In genomic region chr5:136464849-136465248, GRCm38 (mm10) we compare ENCODE assay signal across 14 mouse cellular contexts.
DNase-seq lines count a peak whose midpoint lies in the region; ATAC-seq and TF ChIP-seq lines count a peak whose summit lies in the region.
"Had no signal": no experiment of that assay in that cellular context is flagged by ENCODE, and none has a peak within 500 bp of the region (broad histone marks: within the 10 kb centered on the region; RNA-seq: fewer than 3 reads in every experiment).

No protein-coding gene starts in this region.

- ATAC-seq in heart, embryonic 11.5 days (replicated peaks; ENCODE audit: insufficient number of reproducible peaks, low FRiP score, low TSS enrichment), result no peak
- no peak for ATAC-seq in kidney, postnatal 0 days (replicated peaks; ENCODE audit: low FRiP score, low read depth)
- no peak for ATAC-seq in intestine, embryonic 16.5 days
- ATAC-seq: forebrain, embryonic 16.5 days had no signal

- H3K36me3 ChIP-seq in heart, embryonic 11.5 days (ENCODE audit: control insufficient read depth, insufficient read depth, low read length), result no peaks in the 10 kb centered on the region
- H3K36me3 ChIP-seq in kidney, postnatal 0 days (ENCODE audit: insufficient read depth, low read length), result no peaks in the 10 kb centered on the region
- H3K36me3 ChIP-seq in intestine, embryonic 16.5 days (ENCODE audit: control insufficient read depth, insufficient read depth, low read length), result no peaks in the 10 kb centered on the region
- H3K36me3 ChIP-seq: embryonic facial prominence, embryonic 13.5 days had no signal

- TF ChIP-seq CTCF in kidney, postnatal 0 days (IDR thresholded peaks at IDR 0.05; ENCODE audit: low read depth), result no peak

- H3K27ac ChIP-seq in heart, embryonic 11.5 days (ENCODE audit: low read depth, low read length), result peak overlapping the region; percentile 30; the same call in 1 of the 2 replicates
- H3K27ac ChIP-seq in kidney, postnatal 0 days, result peak overlapping the region; percentile 63; the same call in 1 of the 2 replicates
- peak overlapping the region; percentile 58; the same call in 1 of the 2 replicates for H3K27ac ChIP-seq in intestine, embryonic 16.5 days (ENCODE audit: low read length)
- H3K27ac ChIP-seq: embryonic facial prominence, embryonic 13.5 days had no signal

- intact Hi-C loops in left cerebral cortex, postnatal 14 days (cut with DNase I), result no loop called here

- no peaks in the 10 kb centered on the region for H3K27me3 ChIP-seq in heart, embryonic 11.5 days (ENCODE audit: control insufficient read depth, insufficient read depth, low read length)
- H3K27me3 ChIP-seq in kidney, postnatal 0 days (ENCODE audit: insufficient read depth, low read length), result no peaks in the 10 kb centered on the region
- no peaks in the 10 kb centered on the region for H3K27me3 ChIP-seq in intestine, embryonic 16.5 days (replicated peaks; ENCODE audit: control insufficient read depth, insufficient read depth, low read length)
- H3K27me3 ChIP-seq: embryonic facial prominence, embryonic 13.5 days had no signal

- H3K4me1 ChIP-seq in heart, embryonic 11.5 days (ENCODE audit: control insufficient read depth, insufficient read depth, low read length), result peaks cover 82% of the 10 kb centered on the region
- H3K4me1 ChIP-seq in kidney, postnatal 0 days (replicated peaks; ENCODE audit: insufficient read depth, low read length), result peaks cover 56% of the 10 kb centered on the region
- H3K4me1 ChIP-seq in intestine, embryonic 16.5 days (ENCODE audit: control insufficient read depth, insufficient read depth, low read length), result peaks cover 35% of the 10 kb centered on the region

- WGBS in heart, embryonic 11.5 days (ENCODE audit: insufficient replicate concordance), result 54% methylated on average over 3 of the region's 3 CpGs
- WGBS in kidney, postnatal 0 days, result 52% methylated on average over 3 of the region's 3 CpGs
- 50% methylated on average over 3 of the region's 3 CpGs for WGBS in intestine, embryonic 16.5 days

- no peaks in the 10 kb centered on the region for H3K9me3 ChIP-seq in heart, embryonic 11.5 days (replicated peaks; ENCODE audit: control insufficient read depth, low read length)
- H3K9me3 ChIP-seq in kidney, postnatal 0 days (replicated peaks; ENCODE audit: low read length), result no peaks in the 10 kb centered on the region
- no peaks in the 10 kb centered on the region for H3K9me3 ChIP-seq in intestine, embryonic 16.5 days (ENCODE audit: control insufficient read depth, low read length)
- H3K9me3 ChIP-seq: embryonic facial prominence, embryonic 13.5 days had no signal

- no peak overlapping the region for H3K9ac ChIP-seq in heart, embryonic 11.5 days (ENCODE audit: low read depth, low read length)
- no peak overlapping the region for H3K9ac ChIP-seq in kidney, postnatal 0 days (ENCODE audit: low read depth, low read length)
- no peak overlapping the region for H3K9ac ChIP-seq in intestine, embryonic 16.5 days (ENCODE audit: low read depth, low read length)
- H3K9ac ChIP-seq: embryonic facial prominence, embryonic 13.5 days had no signal

- no peak overlapping the region for H3K4me2 ChIP-seq in heart, embryonic 11.5 days
- H3K4me2 ChIP-seq in kidney, postnatal 0 days (ENCODE audit: low read length), result no peak overlapping the region
- H3K4me2 ChIP-seq in intestine, embryonic 16.5 days (ENCODE audit: low read depth, low read length), result no peak overlapping the region
- H3K4me2 ChIP-seq: embryonic facial prominence, embryonic 13.5 days had no signal

- DNase-seq in heart, adult 8-10 months (ENCODE audit: low spot score), result no peak
- no peak for DNase-seq in kidney, postnatal 0 days (ENCODE audit: low spot score)
- no peak for DNase-seq in kidney, postnatal 25 days
- DNase-seq in R1 (ENCODE audit: low read depth, low spot score), result peak; percentile 72
- no peak for DNase-seq in adrenal gland, postnatal 10 days
- DNase-seq in left cerebral cortex, postnatal 14 days (ENCODE audit: low spot score in 2 of 2), result no peak
- DNase-seq: B cell, adult 2 months; cerebellum, adult 18-20 months; midbrain, embryonic 14.5 days; thymus, adult 18-20 months had no signal

- no peak overlapping the region for H3K4me3 ChIP-seq in heart, embryonic 11.5 days (ENCODE audit: low read depth, low read length)
- no peak overlapping the region for H3K4me3 ChIP-seq in kidney, postnatal 0 days (replicated peaks; ENCODE audit: low read depth, low read length)
- H3K4me3 ChIP-seq in intestine, embryonic 16.5 days (ENCODE audit: low read length), result no peak overlapping the region
- H3K4me3 ChIP-seq: embryonic facial prominence, embryonic 13.5 days had no signal
